Mouse (Mus musculus): ENCODE results near the gene Cox11.

Gene Cox11

DNA sequence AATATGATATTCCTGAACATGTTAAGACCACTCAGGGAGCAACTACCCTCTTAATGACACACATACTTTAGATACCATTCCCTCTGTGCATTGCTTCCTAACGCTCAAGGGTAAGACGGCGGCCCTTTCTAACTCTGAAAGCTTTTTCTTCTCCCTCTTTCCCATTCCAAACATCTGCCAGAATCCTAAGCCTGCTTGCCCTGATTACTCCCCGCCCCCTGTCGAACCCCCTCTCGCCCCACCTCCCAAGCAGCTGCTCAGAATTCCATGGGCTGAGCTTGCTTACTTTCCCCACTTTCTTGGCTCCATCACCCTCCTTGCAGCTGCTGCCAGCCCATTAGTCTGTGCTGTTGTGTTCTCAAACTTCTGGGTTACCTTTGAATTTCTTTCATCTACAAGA lies 27.2 kb downstream of the Cox11 start:
- DNase-seq = no peak

DNA sequence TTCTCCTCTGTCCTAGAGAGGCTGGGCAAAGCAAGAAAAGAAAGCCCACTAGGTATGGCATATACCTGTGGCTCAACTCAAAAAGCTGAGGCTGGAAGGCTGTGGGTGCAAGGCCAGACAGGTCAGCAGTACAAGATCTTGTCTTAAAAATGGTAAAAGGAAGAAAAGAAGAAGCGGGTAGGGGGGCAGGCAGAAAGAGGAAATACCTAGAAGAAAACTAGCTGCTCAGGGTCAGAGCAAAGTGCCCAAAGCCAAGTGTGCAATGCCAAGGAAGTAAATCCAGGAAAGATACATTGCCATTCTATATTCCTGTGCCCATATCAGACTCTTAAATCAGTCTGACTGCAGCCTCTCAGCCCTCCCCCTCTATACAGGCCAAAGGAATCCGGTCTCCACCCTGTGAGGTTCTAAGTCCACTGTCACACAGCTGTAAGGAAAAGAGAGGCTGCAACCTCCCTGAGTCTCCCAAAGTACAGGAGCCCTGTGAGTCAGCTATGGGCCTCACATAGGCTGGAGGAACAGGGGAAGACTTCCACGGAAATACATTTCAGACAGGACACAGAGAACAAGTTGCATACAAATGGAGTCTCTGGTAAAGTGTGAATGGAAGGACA lies 28.3 kb downstream of the Cox11 start:
- no peak for DNase-seq

DNA sequence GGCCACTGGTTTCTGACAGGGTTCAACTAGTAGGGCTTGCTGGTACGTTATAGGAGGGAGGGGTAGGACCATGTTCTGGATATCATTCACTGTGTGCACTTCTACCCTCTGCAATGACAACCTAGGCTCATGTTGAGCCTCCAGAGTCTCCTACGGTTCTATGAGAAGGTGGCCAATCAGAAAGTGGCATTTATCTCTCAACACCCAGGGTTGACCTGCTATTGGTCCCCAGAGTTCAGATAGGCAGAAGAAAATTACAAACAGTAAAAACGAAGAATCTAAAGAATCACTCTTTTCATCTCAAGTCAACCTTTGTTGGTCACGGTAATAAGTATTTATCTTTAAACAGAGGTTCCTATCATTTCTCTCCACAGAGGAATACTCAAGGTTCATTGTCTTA lies 28.9 kb downstream of the Cox11 start:
- DNase-seq = no peak

DNA sequence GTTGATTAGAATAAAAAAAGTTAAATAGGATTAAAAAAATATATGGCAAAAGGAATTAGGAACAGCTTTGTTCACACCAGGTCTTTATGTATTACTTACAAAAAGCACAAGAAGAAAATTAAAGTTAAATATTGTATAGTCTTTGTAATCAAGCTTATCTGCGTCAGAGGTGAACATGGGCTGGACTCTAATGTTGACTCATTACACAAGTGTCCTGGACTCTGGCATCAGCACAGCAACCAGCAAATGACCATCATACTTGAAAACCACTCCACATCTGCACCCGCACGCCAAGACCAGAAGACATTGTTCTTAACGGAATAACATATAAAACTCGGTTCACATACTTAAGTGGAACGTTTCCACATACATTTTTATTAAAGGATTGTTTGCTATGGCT lies 29.4 kb downstream of the Cox11 start:
- no peak for DNase-seq

DNA sequence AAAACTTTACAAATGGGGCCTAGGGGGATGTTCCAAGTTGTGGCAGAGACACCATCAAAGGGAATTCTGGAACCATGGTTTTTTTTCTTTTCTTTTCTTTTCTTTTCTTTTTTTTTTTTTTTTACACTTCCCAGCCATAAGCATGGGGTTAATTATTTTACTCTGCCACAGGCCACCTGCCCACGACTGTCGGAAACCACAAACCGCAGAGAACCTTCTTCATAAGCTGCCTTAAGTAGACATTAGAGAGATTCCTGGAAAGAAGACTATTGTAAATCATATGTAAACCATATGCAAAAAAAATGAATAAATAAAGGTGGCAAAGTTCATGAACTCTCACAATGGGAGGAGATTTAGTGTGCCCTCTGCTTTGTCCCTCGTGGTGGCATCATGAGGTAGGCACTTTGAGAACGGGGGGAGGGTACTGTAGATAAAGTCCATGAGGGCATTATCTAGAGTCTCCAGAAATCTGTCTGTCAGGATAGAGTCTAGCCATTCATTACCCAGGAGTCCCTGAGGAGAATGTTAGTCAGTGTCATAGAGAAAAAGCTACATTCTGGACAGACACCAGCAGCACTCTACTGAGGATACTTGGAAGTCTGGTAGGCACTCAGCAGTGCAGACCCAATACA lies 37.6 kb downstream of the Cox11 start:
- DNase-seq = no peak

GRCm38 (mm10) chr11:90677027-90677426 lies 39.1 kb downstream of the Cox11 start:
- no peak for DNase-seq

DNA sequence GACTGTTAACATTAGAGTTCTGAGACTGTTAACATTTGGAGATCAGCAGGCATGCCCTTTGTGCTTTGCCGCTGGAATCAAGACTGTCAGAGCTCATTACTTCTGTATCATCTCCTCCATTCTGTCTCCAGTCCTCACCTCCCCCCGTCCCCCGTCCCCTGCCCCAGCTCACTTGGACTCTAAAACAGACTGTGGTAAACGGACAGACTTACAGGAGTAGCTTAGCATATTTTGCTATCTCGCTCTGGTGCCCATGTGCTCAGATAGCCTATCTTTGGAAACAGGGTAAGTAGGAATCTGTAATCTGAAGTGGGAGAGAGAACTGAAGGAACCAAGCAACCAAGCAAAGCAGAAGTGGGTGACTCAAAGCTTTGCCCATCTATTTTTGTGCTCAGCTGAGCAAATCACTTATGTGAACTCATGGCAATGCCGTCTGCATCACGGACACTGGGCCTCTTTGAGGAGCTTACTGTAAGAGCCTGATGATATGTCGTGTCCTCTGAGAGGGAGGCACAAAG lies 39.9 kb downstream of the Cox11 start:
- DNase-seq = no peak

DNA sequence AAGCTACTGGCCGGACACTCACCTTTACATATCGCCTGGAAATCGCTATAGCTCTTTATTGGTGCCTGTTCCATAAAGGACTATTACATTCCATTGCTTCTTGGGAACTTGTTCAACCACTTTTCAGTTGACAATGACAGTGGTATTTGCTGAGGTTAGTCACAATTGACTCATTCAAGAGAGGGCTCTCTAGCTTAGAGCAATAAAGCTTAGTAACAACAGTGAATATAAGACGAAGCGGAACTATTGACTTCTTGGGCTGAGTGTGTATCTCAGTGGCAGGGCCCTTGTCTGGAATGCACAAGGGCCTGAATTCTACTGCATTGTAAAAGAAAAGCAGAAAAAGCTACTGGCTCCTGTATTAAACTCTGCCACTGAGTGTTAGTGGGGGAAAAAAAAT lies 40.6 kb downstream of the Cox11 start:
- no peak for DNase-seq

DNA sequence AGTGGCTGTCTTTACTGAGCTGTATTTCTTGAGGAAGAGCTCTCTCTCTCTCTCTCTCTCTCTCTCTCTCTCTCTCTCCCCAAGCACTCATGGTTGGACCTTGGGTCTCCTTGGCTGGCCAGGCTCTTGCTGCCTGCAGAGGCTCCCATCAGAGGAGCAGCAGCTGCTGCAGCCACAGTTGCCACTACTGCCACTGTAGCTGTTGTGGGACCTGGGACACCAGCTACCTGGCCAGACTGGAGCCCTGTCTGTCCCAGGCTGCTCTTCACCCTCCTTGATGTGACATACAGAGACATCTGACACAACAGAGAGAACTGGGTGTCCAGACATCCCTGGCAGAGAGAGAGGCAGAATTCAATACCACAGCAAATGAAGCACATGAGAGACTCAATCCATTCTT lies 43.2 kb downstream of the Cox11 start:
- DNase-seq = no peak

DNA sequence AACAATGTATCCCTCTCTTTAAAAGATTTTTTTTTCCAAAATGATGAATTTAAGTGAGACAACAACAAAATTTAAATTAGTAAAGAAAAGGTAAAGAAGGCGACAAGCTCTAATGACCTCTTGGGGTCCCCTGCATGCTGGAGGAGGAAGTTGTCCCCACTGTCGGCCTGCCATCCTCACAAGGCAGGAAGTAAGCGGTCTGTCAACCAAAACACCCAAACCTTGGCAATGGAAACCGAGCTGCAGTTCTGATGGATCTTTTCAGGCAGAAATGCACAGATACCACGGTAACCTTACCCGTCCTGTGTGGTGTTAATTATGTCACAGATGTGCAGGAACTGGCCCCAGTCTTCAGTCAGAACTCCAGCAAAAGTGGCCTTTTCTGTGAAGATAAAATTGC lies 46.8 kb downstream of the Cox11 start:
- DNase-seq = no peak

DNA sequence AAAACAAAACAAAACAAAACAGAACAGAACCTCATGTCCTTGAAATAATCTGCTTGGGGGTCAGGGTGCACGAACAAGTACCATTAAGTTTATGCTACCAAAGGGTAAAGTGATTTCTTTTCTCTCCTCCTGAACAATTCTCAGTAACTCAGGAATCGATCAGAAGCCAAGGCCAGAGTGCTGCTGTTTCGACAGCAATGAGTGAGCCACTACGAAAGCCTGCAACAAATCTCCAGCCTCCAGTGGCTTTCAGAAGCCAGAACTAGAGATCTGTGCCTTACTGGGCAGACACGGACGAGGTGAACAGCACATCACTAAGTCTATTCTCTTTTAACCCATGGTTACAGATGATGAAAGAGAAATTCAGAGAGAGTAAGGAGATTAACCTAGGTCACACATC lies 47.2 kb downstream of the Cox11 start:
- DNase-seq = no peak

DNA sequence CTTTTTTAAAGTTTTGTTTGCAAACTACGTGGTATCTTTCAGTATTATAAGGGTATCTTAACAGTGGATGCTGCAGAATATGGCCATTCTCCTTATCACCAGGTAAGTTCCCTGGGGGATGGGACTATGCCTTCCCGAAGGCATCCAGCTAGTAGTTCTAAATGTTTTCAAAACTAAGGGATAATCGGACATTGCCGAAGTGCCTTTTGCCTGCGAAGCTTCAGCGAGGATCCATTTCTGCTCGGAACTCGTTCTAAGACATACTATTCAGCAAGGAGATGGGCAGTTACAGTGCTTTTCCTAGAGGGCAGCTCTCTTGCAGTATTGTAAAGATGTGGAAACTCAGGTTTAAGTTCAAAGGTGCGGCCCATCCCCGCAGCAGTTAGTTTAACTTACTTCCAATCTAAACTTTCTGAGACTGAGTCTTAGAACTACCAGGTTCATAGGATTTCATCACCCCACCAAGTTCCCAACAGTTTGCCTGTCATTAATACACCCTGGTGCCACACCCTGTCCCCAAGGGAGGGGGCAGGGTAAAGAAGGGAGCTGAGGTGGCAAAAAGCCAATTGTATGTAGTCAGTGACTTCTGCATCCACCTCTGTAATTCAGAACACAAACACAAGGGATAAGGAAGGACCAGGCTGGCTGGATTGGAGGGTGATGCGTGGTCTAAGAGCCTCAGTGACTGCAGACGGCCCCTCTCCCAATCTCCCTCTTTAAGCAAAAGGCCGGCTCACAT lies 48.5 kb downstream of the Cox11 start:
- no peak for DNase-seq

DNA sequence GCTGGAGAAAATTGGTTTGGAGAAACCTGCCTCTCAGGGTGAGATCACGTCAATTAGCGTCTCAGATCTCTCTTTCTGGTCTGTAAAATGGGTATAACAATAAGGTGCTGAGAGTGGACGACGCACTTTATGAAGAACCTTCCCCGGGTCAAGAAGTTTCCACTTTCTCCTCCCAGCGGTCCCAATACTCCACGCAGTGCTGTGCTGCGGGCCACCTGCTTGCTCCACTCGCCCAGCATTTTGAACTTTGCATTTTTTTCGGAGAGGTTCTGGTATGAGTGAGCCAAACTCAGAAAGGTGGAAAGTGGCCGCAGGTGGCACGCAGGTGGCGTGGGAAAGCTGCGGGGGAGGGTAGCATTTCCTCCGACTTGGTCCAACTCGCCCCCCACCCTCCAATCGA lies 49.1 kb downstream of the Cox11 start:
- DNase-seq = no peak

GRCm38 (mm10) chr11:90687460-90688416 lies 49.8 kb downstream of the Cox11 start, which contains the start of gene Tom1l1:
Gene Tom1l1 (minus strand): TSS chr11:90688366.
- DNase-seq = peak; percentile 4

- no peak for DNase-seq
These were observed 52.4 kb downstream of the Cox11 start for GRCm38 (mm10) chr11:90690361-90690760.

GRCm38 (mm10) chr11:90694206-90694605 lies 56.2 kb downstream of the Cox11 start:
- DNase-seq = no peak

Measured in thymus, postnatal 14 days (tissue).